Mouse (Mus musculus): ENCODE data around the gene Rad54l. TPM values are rescaled to one million over a fixed set of nuclear protein-coding genes. Genes with fewer than 3 reads are reported as not detected.

Gene Rad54l
- polyA plus RNA-seq, 1 experiment from 2014 or later, result 4.8 TPM

GRCm38 (mm10) chr4:116143317-116143811, 19.9 kb upstream of the Rad54l start:
- no peaks in the 10 kb centered on the region for H3K9me3 ChIP-seq (ENCODE audit: control insufficient read depth, low read length)
- H3K27ac ChIP-seq (ENCODE audit: low read depth, low read length), result no peak overlapping the region
- H3K9ac ChIP-seq (replicated peaks; ENCODE audit: low read depth, low read length), result no peak overlapping the region; the same call in 1 of the 2 replicates
- no peak for ATAC-seq (ENCODE audit: low read depth)
- H3K4me2 ChIP-seq (ENCODE audit: low read depth, low read length), result peak overlapping the region; percentile 97
- H3K36me3 ChIP-seq (ENCODE audit: control insufficient read depth, insufficient read depth, low read length), result no peaks in the 10 kb centered on the region
- H3K27me3 ChIP-seq (ENCODE audit: control insufficient read depth, insufficient read depth, low read length), result no peaks in the 10 kb centered on the region
- 8% methylated on average over 7 of the region's 7 CpGs for WGBS
- peaks cover 7% of the 10 kb centered on the region; the same call in 1 of the 2 replicates for H3K4me1 ChIP-seq (ENCODE audit: control insufficient read depth, insufficient read depth, low read length)
- peak overlapping the region; percentile 45 for H3K4me3 ChIP-seq (ENCODE audit: low read depth, low read length)

- Histone ChIP-seq H3K36me3 (ENCODE audit: control insufficient read depth, insufficient read depth, low read length) (no peaks in the 10 kb centered on the region), H3K4me2 (ENCODE audit: low read depth, low read length) (no peak overlapping the region), H3K4me3 (ENCODE audit: low read depth, low read length) (no peak overlapping the region), H3K9me3 (ENCODE audit: control insufficient read depth, low read length) (no peaks in the 10 kb centered on the region), H3K4me1 (ENCODE audit: control insufficient read depth, insufficient read depth, low read length) (peaks cover 7% of the 10 kb centered on the region; the same call in 1 of the 2 replicates), H3K9ac (replicated peaks; ENCODE audit: low read depth, low read length) (no peak overlapping the region), H3K27ac (ENCODE audit: low read depth, low read length) (no peak overlapping the region), H3K27me3 (ENCODE audit: control insufficient read depth, insufficient read depth, low read length) (no peaks in the 10 kb centered on the region)
- ATAC-seq (ENCODE audit: low read depth), result no peak
- WGBS, result 71% methylated on average over 7 of the region's 7 CpGs
Observed at GRCm38 (mm10) chr4:116142269-116142668, 18.8 kb upstream of the Rad54l start.

- 77% methylated on average over 1 of the region's 1 CpGs for WGBS
- H3K36me3 ChIP-seq (ENCODE audit: control insufficient read depth, insufficient read depth, low read length), result no peaks in the 10 kb centered on the region
- no peak overlapping the region for H3K4me2 ChIP-seq (ENCODE audit: low read depth, low read length)
- H3K9ac ChIP-seq (replicated peaks; ENCODE audit: low read depth, low read length), result no peak overlapping the region
- H3K27me3 ChIP-seq (ENCODE audit: control insufficient read depth, insufficient read depth, low read length), result no peaks in the 10 kb centered on the region
- ATAC-seq (ENCODE audit: low read depth), result no peak
- H3K4me3 ChIP-seq (ENCODE audit: low read depth, low read length), result no peak overlapping the region
- H3K27ac ChIP-seq (ENCODE audit: low read depth, low read length), result no peak overlapping the region
- H3K4me1 ChIP-seq (ENCODE audit: control insufficient read depth, insufficient read depth, low read length), result peaks cover 7% of the 10 kb centered on the region; the same call in 1 of the 2 replicates
- no peaks in the 10 kb centered on the region for H3K9me3 ChIP-seq (ENCODE audit: control insufficient read depth, low read length)
Observed at GRCm38 (mm10) chr4:116141736-116142135, 18.2 kb upstream of the Rad54l start.

- H3K4me2 ChIP-seq (ENCODE audit: low read depth, low read length), result no peak overlapping the region
- H3K27me3 ChIP-seq (ENCODE audit: control insufficient read depth, insufficient read depth, low read length), result no peaks in the 10 kb centered on the region
- H3K4me3 ChIP-seq (ENCODE audit: low read depth, low read length), result no peak overlapping the region
- WGBS, result 87% methylated on average over 7 of the region's 7 CpGs
- ATAC-seq (ENCODE audit: low read depth), result no peak
- no peak overlapping the region for H3K9ac ChIP-seq (replicated peaks; ENCODE audit: low read depth, low read length)
- H3K27ac ChIP-seq (ENCODE audit: low read depth, low read length), result no peak overlapping the region
- no peaks in the 10 kb centered on the region for H3K9me3 ChIP-seq (ENCODE audit: control insufficient read depth, low read length)
- H3K4me1 ChIP-seq (ENCODE audit: control insufficient read depth, insufficient read depth, low read length), result peaks cover 7% of the 10 kb centered on the region; the same call in 1 of the 2 replicates
- H3K36me3 ChIP-seq (ENCODE audit: control insufficient read depth, insufficient read depth, low read length), result no peaks in the 10 kb centered on the region
Observed at GRCm38 (mm10) chr4:116140801-116141574, 17.5 kb upstream of the Rad54l start.

GRCm38 (mm10) chr4:116137421-116137996, 14.0 kb upstream of the Rad54l start:
- H3K27ac ChIP-seq (ENCODE audit: low read depth, low read length), result no peak overlapping the region
- WGBS, result 53% methylated on average over 13 of the region's 13 CpGs
- ATAC-seq (ENCODE audit: low read depth), result no peak
- H3K4me2 ChIP-seq (ENCODE audit: low read depth, low read length), result no peak overlapping the region
- H3K9me3 ChIP-seq (ENCODE audit: control insufficient read depth, low read length), result no peaks in the 10 kb centered on the region
- H3K27me3 ChIP-seq (ENCODE audit: control insufficient read depth, insufficient read depth, low read length), result no peaks in the 10 kb centered on the region
- H3K4me3 ChIP-seq (ENCODE audit: low read depth, low read length), result no peak overlapping the region
- no peaks in the 10 kb centered on the region for H3K36me3 ChIP-seq (ENCODE audit: control insufficient read depth, insufficient read depth, low read length)
- H3K4me1 ChIP-seq (ENCODE audit: control insufficient read depth, insufficient read depth, low read length), result no peaks in the 10 kb centered on the region
- no peak overlapping the region for H3K9ac ChIP-seq (replicated peaks; ENCODE audit: low read depth, low read length)

GRCm38 (mm10) chr4:116134990-116135389, 11.5 kb upstream of the Rad54l start:
- Histone ChIP-seq H3K4me2 (ENCODE audit: low read depth, low read length) (no peak overlapping the region), H3K4me3 (ENCODE audit: low read depth, low read length) (no peak overlapping the region), H3K27me3 (ENCODE audit: control insufficient read depth, insufficient read depth, low read length) (no peaks in the 10 kb centered on the region), H3K9ac (replicated peaks; ENCODE audit: low read depth, low read length) (no peak overlapping the region), H3K27ac (ENCODE audit: low read depth, low read length) (no peak overlapping the region), H3K4me1 (ENCODE audit: control insufficient read depth, insufficient read depth, low read length) (no peaks in the 10 kb centered on the region), H3K36me3 (ENCODE audit: control insufficient read depth, insufficient read depth, low read length) (no peaks in the 10 kb centered on the region), H3K9me3 (ENCODE audit: control insufficient read depth, low read length) (no peaks in the 10 kb centered on the region)
- 50% methylated on average over 2 of the region's 2 CpGs for WGBS
- no peak for ATAC-seq (ENCODE audit: low read depth)

- Histone ChIP-seq H3K27me3 (ENCODE audit: control insufficient read depth, insufficient read depth, low read length) (no peaks in the 10 kb centered on the region), H3K4me3 (ENCODE audit: low read depth, low read length) (no peak overlapping the region), H3K9me3 (ENCODE audit: control insufficient read depth, low read length) (no peaks in the 10 kb centered on the region), H3K4me2 (ENCODE audit: low read depth, low read length) (no peak overlapping the region), H3K36me3 (ENCODE audit: control insufficient read depth, insufficient read depth, low read length) (no peaks in the 10 kb centered on the region), H3K9ac (replicated peaks; ENCODE audit: low read depth, low read length) (no peak overlapping the region), H3K27ac (ENCODE audit: low read depth, low read length) (no peak overlapping the region), H3K4me1 (ENCODE audit: control insufficient read depth, insufficient read depth, low read length) (no peaks in the 10 kb centered on the region)
- no peak for ATAC-seq (ENCODE audit: low read depth)
- WGBS, result 71% methylated on average over 4 of the region's 4 CpGs
Observed at GRCm38 (mm10) chr4:116133126-116133525, 9.6 kb upstream of the Rad54l start.

- WGBS, result 58% methylated on average over 6 of the region's 6 CpGs
- ATAC-seq (ENCODE audit: low read depth), result no peak
- H3K27me3 ChIP-seq (ENCODE audit: control insufficient read depth, insufficient read depth, low read length), result no peaks in the 10 kb centered on the region
- no peaks in the 10 kb centered on the region for H3K36me3 ChIP-seq (ENCODE audit: control insufficient read depth, insufficient read depth, low read length)
- H3K9me3 ChIP-seq (ENCODE audit: control insufficient read depth, low read length), result no peaks in the 10 kb centered on the region
- H3K9ac ChIP-seq (replicated peaks; ENCODE audit: low read depth, low read length), result no peak overlapping the region
- H3K4me2 ChIP-seq (ENCODE audit: low read depth, low read length), result no peak overlapping the region
- no peak overlapping the region for H3K4me3 ChIP-seq (ENCODE audit: low read depth, low read length)
- no peaks in the 10 kb centered on the region for H3K4me1 ChIP-seq (ENCODE audit: control insufficient read depth, insufficient read depth, low read length)
- H3K27ac ChIP-seq (ENCODE audit: low read depth, low read length), result no peak overlapping the region
Observed at GRCm38 (mm10) chr4:116127956-116128355, 4.5 kb upstream of the Rad54l start.

GRCm38 (mm10) chr4:116125803-116126386, 2.4 kb upstream of the Rad54l start:
- Histone ChIP-seq H3K4me1 (ENCODE audit: control insufficient read depth, insufficient read depth, low read length) (no peaks in the 10 kb centered on the region), H3K36me3 (ENCODE audit: control insufficient read depth, insufficient read depth, low read length) (no peaks in the 10 kb centered on the region), H3K4me2 (ENCODE audit: low read depth, low read length) (no peak overlapping the region), H3K27me3 (ENCODE audit: control insufficient read depth, insufficient read depth, low read length) (no peaks in the 10 kb centered on the region), H3K27ac (ENCODE audit: low read depth, low read length) (no peak overlapping the region), H3K9ac (replicated peaks; ENCODE audit: low read depth, low read length) (no peak overlapping the region), H3K9me3 (ENCODE audit: control insufficient read depth, low read length) (no peaks in the 10 kb centered on the region), H3K4me3 (ENCODE audit: low read depth, low read length) (no peak overlapping the region)
- 96% methylated on average over 4 of the region's 4 CpGs for WGBS
- ATAC-seq (ENCODE audit: low read depth), result no peak

All from neural tube, embryonic 14.5 days (tissue).